Mouse (Mus musculus) thymus, postnatal 10 days (tissue): ENCODE results near the gene Ctsl.

Experiments
- DNase-seq, 2 experiments: peaks; one replicate each; pipeline ENCODE4 v3.0.0; 2021; ENCODE audit warnings: low spot score in 2 of 2

Gene Ctsl

DNA sequence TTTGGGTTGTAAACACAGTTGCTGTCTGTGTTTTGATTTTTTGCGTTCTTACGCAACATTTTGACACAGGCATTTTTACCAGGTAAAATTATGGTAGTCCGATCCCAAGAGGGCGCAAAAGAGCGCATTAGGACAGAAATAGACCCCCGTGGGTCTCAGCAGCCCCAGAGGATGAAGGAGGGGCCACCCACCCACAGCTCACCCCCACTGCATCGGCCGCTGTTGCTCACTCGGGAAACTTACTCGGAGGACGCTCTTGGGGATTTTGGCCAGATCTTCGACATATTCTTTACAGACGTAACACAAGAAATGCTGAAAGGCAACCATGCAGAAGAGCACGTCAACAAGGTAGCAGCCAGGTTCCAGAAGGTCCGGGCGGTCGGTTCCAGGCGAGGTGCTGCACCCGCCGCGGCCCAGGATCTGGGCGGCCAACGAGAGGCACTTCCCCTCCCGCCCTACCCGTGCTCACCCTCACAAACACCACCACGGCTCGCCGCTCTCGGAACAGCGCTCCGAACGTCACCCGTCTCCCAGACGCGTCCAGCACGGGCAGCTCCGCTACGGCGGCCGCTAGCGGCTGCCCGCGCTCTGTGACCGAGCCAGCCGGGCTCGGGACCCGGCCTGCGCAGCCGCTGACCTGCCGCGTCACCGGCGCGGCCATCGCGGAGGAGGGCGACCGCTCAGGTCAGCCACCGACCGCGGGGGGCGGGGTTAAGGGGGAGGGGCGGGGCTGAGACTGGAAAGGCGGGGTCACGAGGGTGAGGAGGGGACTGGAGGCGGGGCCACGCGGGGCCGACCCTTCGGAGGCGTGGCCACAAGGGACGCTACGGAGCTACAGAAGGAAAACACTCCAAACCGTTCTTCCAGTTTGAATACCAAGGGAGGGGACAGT is 58.4 kb downstream of the Ctsl start, which contains the start of gene Aaed1:
Aaed1 (minus strand) TSS at position 687 of the 892 bp plus-strand sequence.
- peak; percentile 78 to 89 for DNase-seq

DNA sequence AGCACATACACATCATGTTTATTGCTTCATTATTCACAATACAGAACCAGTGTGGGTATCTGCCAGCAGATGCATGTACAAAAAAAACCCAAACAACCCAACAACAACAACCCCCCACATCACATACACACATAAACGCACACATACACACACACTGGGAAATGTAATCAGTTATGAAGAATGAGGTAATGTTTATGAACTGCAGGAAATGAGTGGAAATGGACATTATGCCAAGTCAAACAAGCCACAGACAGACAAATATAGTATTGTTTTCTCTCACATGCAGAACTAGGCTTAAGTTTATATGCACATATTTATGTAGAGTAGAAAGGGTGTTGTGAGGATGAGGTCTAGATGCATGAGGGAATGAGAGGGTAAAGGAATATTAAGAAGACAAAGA is 59.4 kb downstream of the Ctsl start:
- no peak for DNase-seq

DNA sequence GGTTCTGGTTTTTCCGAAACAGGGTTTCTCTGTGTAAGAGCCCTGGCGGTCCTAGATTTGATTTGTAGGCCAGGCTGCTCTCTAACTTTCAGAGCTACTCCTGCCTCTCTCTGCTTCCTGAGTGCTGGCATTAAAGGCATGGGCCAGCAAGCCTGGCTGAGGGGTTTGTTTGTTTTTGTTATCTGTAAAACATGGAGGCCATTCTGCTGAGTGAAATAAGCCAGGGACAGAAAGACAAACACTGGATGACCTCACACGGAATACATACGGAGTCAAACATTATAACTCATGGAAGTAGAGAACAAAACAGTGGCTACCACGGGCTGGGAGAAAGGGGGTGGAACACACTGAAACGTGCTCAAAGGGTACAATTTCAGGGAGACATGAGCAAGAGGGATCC is 60.1 kb downstream of the Ctsl start:
- DNase-seq = no peak

DNA sequence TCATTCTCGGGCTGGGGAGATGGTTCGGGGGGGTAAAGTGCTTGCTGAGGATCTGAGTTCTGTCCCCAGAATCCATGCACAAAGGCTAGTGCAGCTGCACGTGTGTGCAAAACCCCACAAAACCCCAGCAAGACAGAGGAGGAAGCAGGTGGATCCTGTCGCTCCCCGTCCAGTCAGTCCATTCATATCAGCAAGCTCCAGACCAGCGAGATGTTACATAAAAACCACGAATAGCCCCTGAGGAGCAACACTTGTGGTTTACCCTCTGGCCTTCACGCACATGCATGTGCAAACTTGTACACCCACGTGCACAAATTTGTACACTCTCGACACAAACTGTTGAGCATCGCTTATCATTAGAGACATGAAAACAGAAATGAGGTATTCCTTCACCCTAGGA is 60.8 kb downstream of the Ctsl start:
- no peak for DNase-seq
